Mouse (Mus musculus) cerebellum, postnatal 14 days (tissue): ENCODE data around the gene Sim2.

Experiments used
- DNase-seq, 2 experiments: peaks; one replicate each; pipeline ENCODE4 v3.0.0; 2021; ENCODE audit warnings: mixed read lengths in 2 of 2

Sim2 gene

DNA sequence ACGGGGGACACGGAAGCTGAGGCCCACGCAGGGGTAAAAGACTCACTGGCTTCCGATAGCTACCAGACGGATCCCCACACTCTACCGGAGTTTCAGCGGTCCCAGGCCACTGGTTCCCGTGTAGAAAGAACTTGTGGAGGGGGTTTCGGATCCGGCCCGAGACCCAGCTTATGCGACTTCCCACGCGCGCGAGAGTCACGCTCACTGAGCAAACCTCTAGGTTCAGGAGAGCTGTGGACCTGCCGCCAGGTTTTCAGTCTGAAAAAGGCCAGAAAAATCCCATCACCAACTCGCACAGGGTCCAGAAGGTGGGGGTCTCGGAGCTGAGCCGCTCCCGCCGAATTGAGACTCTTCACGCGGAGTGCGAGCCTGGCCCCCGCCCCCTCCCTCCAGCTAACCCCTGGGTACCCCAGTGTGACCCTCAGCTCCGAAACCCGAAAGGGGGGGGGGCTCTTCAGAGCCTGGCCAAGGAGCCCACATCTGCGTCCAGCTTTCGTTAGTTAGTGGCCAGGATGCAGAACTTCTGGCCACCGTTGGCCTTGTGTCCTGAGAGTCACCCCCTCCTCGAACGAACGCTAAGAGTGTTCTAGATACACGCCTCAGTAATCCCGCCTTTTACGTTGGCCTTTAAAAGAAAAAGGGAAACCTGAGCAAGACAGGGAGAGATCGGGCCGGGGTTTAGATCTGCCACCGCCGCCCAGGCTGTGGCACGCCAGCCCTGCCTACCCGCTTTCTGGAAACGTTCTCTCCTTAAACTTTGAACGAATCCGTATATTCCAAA is 5.5 kb upstream of the Sim2 start:
- DNase-seq = peak in 1 of 2 experiments; percentile 27

DNA sequence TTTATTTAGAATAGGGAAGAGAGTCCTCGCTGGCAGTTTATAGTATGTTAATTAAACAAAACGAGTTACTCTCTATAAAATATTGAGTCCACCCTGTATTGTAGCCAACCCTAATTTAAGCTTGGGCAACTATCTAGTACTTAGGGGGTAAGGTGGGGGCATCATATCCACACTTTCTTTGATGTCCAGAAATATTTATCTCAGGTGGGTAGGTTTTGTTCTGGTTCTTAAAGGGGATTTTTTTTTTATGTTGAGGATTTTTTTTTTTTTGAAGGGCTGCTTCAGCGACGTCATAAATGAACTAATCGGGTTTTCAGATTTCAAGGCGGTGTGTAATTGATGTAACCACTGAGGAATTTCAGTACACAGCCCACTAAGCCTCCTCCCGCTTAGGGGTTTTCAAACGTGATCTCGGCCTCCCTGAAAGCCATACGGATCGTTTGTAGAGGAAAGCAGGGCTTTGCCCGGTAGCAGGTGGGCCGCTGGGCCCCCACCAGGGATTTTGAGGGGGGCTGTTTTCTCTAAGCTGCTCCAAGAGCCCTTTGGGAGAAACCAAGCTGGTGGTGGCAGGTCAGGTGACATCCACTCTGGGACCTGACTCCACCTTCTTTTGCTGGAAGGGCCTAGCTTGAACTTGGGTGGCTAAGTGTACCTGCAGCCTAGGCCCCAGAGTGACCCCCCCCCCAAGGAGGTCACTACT is 4.7 kb upstream of the Sim2 start:
- no peak for DNase-seq

DNA sequence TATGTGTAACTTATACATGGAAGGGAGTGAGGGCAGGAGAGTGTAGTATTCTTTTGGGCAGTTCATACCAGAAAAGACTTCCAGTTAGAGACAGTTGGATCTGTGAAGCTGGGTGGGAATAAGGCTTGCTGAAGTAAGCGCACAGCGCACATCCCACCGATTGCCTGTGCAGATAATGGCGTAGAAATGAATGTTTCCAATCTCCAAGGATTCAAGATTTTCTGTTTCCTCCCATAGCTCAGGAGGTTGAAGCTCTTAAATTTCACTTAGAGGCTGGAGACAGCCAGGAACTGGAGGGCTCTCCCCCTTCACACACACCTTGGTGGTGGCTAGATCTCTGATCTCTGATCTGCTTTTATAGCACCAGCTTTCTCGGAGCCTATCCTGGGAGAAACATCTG is 3.1 kb upstream of the Sim2 start:
- no peak for DNase-seq

DNA sequence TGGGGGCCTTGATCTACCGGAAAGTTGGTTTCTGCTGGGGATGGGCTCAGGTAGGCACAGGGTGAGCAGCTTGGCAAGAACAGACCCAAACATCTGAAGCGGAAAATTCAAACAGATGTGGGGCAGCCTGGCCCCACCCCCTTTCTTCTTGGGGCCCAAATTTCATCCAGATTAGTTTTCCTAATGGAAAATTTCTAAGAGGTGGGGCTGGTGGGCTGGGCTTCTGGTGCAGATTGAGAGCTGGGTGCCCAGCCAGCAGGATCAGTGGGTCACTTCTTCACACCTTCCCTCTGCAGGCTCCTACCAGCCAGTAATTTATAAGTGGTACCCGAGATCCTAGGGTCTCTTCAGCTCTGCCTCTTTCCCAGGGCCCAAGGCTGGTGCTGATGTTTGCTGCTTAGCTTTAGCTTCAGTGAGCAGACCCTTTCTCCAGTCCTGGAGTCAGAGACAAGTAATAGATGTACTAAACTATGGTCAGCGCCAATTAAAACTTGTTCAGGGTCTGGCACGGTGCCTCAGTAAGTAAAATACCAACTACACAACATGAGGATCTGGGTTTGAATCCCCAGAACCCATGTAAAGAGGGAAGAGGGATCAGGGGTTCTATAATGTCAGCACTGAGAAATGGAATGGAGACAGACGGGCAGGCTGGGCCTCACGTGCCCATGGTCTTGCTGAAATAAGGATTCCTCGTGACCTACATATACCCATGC is 2.6 kb upstream of the Sim2 start:
- DNase-seq = no peak

DNA sequence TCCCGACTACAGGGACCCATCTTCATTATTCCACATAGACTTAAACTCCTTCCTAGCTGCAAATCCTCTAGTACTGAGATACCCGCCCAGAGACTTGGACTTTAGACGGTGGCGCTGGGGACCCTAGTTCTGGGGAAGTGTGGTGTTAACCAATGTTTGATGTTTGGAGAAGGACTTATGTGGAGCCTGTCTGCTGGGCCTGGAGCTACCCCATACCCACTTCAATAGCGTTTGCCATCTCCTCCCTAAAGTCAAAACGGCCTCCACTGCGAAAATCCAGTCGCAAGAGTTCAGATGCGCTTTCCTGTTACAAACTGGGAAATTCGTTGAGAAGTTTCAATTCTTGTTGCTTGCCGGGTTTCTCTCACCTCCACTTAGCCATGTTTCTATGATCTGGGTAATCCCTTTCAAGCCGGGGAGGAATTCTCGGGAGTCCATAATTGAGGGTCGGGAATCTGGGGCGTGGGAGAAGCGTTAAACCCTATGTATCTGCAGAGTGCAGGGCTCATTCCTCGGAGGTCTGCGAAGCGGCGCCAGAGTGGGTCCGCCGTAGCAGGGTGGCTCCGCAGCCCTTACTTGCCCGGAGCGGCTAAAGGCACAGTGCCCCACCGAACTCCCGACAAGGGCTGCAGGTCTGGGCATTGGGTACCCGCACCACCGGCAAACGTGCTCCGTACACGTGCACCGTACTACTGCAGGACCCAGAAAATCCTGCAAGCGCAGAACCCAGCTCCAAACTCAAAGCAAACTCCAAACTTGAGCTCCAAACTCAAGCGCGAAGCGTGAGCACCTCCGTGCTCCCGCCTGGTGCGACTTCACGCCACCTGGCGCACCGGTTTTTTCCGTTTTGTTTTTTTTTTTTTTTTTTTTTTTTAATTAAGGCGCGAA is 1.5 kb upstream of the Sim2 start:
- no peak for DNase-seq

DNA sequence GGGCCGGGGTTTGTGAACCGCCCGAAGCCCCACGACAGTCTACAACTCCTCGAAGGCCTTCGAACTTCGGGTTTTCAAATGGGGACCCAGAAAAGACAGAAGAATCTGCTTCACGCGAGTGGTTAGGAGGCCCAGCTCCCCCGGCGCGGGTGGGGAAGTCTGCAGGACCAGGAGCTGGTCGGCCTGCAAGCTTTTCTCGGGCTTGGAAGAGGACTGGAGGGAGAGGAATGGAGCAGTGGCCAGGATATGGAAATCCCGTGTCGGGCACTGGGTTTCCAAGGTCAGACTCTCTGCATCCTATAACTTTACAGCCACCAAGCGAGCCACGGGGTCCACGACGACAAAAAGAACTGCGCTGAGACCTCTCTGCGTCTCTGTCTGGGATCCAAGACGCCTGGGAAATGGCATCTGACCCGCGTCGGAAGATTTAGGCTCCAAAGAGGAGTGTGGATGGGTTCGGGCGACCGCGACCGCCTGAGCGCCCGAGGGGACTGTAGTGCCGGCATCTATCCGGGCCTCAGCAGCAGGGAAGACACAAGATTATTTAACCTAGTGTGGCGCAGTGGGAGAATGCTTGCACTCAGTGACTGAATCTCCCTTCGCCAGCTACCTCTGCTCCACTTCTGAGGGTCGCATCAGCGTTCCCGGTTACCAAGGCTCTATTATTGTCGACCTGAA is 744 bp upstream of the Sim2 start:
- DNase-seq = no peak

DNA sequence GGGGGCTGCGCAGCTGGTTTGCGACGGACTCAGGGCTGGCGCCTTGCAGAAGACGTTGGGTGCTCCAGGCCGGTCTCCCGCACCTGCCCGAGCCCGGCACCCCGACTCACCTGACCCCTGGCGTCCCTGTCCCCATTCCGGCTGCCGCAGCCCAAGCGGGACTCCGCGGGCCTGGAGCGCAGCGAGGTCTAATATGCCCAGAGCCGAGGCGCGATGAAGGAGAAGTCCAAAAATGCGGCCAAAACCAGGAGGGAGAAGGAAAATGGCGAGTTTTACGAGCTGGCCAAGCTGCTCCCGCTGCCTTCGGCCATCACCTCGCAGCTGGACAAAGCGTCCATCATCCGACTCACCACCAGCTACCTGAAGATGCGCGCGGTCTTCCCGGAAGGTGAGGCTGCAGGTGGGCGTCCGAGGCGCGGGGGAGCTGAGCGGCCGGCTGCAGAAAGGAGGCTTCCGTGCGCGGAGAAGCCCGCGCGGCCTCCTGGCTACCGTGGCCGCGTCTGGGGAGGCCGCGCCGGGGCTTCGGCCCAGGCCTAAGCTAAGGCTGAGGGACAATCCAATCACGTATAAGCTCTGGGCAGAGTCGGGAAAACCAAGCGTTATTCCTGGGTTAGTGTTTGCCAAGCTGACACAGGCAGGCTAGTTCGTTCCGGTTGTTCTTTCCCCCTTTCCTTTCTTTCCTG is 1.0 kb downstream of the Sim2 start:
- DNase-seq = no peak

DNA sequence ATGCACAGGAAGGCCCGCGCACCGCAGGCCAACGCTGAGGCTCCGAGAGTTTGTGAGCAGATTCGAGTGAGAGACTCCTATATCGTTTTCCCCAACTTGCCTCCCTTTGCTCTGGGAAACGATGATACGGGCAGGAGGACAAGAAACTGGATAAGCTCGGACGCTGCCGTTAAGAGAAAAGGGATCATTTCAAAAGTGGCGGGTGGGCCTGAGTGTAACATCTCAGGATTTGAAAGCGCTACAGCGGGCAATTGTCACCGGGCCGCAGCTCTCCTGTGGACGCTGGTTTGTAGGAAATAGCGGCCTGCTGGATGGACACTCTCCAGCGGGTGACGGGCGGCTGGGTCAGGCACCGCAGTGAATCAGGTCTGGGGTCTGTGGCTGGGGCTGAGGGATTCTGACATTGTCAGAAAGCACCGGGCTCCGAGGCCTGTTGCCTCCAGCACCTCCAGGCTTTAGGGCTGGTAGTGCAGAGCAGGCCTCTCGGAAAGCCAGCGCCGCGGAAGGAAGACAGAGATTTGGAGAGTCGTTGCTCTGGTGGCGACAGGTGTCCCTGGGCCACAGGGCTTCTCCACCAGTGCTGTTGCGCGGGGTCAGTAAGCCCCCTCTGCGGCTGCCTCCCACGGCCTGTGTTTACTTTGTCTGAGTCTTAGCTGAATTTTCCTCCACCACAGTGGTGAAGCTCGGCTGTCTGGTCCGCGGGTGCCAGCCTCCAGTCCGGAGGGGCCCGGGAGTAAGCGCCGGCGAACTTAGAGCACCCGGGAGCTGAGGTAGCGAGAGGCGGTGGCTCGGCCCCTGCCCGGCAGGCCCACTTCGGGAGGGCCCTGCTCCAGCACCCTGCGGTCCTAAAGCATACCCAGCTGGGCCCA is 2.2 kb downstream of the Sim2 start:
- peak in 1 of 2 experiments; percentile 21 for DNase-seq

DNA sequence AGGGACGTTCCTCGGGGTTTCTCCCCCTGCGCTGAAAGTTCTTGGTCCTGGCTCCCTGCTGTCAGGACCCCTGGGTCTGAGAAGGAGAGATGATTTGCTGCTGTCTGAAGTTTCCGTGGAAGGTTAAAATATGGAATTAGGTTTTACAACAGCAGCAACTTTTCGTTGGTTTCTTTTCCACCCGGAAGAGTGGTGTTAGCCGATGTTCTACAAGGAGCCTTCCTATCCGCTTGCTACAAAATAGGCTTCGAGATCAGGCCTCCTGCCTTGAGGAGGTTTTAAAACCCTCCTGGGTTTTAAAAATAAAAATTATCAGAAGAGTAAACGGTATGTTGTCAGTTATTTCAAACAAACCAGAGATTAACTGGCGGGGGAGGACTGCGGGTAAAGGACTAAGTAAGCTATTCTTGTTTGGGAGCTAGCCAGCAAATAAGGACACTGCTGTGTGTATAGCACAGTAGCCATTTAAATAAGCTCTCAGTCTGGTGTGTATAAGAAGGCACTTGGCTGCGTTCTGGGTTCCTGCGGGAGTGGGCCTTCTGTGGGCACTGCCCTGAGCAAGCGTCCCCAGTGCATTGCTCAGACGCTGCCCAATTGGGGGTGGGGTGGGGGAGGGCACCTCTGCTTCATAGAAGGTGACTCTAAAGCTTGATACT is 3.0 kb downstream of the Sim2 start:
- DNase-seq = no peak

DNA sequence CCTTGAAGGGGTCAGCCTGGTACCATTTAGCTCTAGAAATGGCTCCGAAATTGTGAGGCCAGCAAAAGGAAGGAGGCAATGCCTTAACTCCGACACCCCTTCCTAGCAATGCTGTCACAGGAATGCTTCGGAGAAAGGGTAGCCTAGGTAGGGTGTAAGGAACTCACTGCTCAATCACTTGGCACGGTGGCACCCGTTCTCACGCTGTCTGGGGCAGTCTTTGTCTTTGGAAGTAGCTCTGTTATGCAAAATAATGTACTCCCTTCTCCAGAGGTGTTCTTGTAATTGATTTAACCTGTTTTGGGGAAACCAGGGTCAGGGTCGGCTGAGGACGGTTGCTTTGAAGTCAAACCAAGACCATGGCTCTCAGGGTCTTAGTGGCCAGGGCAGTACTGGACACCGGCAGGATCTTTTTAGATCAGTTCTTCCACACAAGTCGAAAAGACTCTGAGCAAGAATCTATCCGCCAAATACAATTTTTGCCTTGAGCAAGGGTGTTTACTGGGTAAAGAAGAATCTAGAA is 3.6 kb downstream of the Sim2 start:
- no peak for DNase-seq

DNA sequence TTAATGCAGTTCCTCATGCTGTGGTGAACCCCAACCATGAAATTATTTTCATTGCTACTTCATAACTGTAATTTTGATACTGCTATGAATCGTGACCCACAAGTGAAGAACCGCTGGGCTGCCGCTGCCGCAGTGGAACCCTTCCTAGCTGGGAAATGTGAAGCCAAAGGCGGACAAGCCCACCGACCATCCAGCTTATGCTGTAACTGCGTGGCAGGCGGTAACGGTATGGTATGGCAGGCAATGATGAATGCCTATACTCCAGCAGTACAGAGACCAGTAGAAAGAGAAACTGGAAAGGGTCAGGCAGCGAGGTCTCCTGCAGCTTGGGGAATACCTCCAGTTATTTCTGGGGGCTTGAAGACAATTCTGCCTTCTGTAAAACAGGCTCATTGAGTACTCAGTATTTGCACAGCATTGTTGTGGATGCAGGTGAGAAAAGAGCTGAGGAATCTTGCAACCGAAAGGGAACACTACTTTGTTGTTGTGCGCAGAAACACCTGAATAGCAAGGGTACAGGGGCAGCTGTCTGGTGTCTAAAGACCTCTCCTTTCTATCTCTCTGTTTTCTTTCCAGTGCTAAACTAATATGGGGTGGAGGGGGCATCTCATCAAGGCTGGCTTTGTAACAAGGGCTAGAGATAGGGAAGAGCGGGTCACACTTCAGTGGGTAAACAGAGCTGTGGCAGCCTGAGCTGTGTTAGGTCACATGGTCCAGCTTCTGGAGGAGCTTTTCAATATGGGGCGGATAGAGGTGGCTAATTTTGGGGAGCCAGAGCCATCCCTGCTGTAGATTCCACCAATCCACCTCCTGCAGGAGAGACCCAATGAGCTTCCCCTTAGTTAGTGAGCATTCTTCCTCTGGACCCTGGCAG is 4.3 kb downstream of the Sim2 start:
- DNase-seq = no peak

DNA sequence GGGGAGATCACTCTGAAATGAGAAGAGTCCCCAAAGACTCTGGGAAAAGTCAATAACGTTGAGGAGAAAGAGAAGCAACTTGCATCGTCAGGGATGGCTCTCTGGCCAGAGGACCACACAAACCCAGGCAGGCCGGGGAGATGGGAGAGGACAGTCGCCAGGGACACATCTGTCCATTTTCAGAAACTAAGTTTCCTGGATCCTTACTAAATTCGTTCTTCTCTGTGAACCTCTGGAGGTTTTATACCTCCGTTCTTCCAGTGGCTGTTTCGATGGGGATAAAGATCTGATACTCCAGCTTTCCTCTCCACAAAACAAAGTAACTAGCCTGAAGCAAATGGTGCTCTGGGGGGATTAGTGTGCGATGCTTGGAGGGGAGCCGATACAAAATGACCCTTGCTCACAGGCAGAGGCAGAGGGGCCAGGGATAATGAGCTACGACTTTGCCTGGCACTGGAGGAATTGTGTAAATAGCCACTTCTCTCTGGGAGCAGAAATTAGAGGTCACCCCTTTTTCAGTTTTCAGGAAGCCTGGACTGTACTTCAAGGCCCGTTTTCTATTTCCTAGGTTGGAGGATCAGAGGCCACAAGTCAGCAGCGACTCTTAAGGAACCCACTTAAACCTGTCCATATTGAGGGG is 7.9 kb downstream of the Sim2 start:
- DNase-seq = no peak

DNA sequence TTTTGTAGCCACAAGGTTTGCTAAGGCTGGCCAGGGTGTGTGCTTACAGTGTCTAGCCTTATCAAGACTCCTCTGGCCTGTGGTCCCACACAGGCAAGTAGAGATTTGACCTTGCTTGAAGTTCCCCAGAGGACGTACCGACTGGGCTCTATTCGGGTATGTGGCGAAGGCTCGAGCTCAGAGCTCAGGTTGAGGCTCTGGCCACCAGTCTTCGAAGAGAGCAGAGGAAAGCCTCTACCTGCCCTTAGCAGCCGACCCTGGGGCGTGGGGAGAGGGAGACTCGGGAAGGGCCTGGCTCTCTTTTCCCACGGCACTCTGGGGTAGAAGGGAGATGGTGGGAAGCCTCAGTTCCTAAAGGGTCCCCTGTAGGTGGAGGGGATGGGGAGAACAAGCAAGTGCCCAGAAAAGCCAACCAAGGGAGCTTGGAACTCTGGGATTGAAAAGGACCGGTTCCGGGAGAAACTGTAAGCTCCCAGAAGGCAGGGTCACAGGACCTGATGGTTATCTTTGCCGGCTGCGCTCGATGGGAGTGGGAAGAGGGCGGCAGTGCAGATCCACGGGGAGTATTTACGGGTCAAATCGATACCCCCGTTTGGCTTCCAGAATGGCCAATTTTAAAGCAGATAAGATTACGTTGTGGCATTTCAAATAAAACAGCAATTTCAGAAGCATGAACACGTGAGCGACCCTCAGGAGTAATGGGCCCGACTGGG is 8.6 kb downstream of the Sim2 start:
- no peak for DNase-seq

DNA sequence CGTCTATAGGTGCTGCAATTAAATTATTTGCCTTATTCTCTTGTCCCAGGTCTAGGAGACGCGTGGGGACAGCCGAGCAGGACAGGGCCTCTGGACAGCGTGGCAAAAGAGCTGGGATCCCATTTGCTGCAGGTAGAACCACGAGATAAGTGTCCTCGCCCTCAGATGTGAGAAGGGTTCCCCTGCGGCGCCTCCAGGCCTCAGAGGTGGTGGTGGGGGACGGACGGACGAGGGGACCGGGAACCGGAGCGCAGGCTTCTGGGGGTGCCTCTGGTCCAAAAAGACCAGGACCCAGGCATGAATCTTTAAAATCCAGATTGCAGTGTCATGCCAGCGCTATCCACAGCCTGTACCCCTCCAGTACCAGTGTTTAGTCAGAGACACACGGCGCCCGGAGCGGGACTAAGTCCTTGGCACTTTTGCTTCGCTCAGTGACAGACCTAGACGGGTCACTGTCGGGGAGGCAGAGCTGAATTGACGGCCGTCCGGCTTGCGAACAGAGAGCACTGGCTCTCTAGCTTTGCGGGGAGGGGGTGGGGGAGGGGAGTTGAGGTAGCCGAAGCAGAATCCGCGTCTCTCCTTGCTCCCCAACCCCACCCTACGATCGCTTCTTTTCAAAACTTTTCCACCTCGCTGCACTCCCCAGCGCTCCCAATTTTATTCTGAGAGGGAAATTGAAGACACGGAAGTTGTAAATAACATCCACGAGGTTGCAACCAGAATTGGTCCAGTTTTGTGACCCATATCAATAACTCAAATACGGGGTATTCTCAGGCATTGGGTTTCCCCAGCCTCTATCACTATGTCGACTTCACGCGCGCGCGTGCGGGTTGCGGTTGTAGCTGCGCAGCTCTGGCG is 9.7 kb downstream of the Sim2 start:
- no peak for DNase-seq

DNA sequence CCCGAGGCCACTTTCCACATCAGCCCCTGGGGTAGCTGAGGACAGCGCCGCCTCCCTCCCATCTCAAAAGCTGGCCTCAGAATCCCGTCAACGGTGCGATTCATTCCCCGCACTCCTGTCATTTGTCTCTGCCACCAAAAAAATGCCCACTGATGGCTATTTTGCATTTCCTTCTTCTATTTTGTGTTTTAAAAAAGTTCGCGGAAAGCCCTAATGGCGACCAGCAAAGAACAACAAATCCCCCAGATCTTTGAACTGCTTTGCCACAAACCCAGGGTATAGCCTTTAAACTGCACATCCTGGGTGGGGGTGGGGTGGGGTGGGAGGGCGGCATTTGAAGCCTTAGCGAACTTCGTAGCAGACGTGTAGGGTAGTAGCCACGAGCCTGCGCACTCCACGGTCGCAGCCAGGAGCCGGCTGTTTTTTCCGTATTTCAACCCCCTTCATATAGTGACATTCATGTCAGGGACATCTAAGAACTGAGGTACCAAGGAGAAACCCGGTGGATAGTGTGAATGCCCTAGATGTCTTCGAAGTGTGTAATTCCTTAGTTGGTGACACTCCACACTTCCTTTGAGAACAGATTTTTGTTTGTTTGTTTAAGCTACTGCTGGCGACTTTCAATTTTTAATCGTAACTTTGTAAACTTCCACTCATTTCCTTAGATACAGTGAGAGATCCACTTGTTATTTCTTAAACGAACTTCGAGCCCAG is 10.5 kb downstream of the Sim2 start:
- no peak for DNase-seq

DNA sequence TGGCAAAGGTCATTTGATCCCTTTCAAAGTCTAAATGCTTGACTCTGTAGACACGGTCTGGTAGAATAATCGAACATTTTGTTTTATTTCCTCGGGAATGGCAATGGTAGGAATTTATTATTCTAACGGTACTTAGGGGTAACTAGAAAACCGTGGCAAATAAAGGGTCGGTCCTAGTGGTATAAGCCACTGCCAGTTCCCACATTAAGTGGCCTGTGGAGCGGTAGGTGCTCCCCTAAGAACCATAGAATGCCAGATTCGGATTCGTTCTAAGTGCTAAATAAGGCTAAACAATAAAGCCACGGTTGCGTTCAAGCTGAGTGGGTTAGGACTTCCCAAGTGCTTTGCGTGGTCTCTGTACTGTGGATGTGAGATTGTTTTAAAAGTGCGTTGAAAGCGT is 11.7 kb downstream of the Sim2 start:
- no peak for DNase-seq
